Mouse (Mus musculus): Measurements from ENCODE around the gene Atg101.

GRCm38 (mm10) chr15:101247155-101247498 lies 36.9 kb upstream of the Atg101 start:
- TF ChIP-seq TCF12 (IDR thresholded peaks at IDR 0.05; ENCODE audit: insufficient read depth, poor library complexity, severe bottlenecking) (no peak), TCF3 (IDR thresholded peaks at IDR 0.05; ENCODE audit: insufficient read length, low read depth) (no peak), USF1 (IDR thresholded peaks at IDR 0.05; ENCODE audit: low read depth) (no peak), E2F4 (IDR thresholded peaks at IDR 0.05; ENCODE audit: insufficient read depth) (no peak), POLR2A (IDR thresholded peaks at IDR 0.05; ENCODE audit: insufficient read length, low read depth) (no peak), MYOG (IDR thresholded peaks at IDR 0.05; ENCODE audit: control insufficient read depth in 1 of 3, insufficient read depth in 1 of 3, insufficient read length in 2 of 3, low read depth in 2 of 3) (no peak), REST (IDR thresholded peaks at IDR 0.05; ENCODE audit: insufficient read depth, insufficient read length) (no peak), POLR2AphosphoS2 (IDR thresholded peaks at IDR 0.05; ENCODE audit: insufficient read length, low read depth) (no peak)
